Mouse (Mus musculus) liver, adult 2 months (tissue): ENCODE data around the gene Paqr4. TPM values are rescaled to one million over a fixed set of nuclear protein-coding genes. Genes with fewer than 3 reads are reported as not detected.

ENCODE experiments used
- DNase-seq: peaks from one replicate; pipeline ENCODE4 v3.0.0-alpha.2; 2011; ENCODE audit warnings: low read depth, low spot score; ENCODE audit errors: extremely low read depth
- H3K27ac ChIP-seq: fragments of 200-500 bp; replicated peaks from 2 replicates; pipeline ENCODE4 v1.5.1; 2012; ENCODE audit warnings: low read depth, mild to moderate bottlenecking, control low read depth, inconsistent platforms, low read length; ENCODE audit not compliant: insufficient read depth
- H3K27me3 ChIP-seq: fragments of 200-500 bp; 2 replicates; pipeline ENCODE4 v1.6.1; 2012; ENCODE audit warnings: mild to moderate bottlenecking, moderate library complexity, low read length, inconsistent platforms; ENCODE audit not compliant: control insufficient read depth, insufficient read depth
- H3K36me3 ChIP-seq: fragments of 200-500 bp; 2 replicates; pipeline ENCODE4 v1.6.1; 2012; ENCODE audit warnings: low read length, inconsistent platforms; ENCODE audit not compliant: control insufficient read depth, insufficient read depth
- H3K4me1 ChIP-seq: fragments of 200-500 bp; 2 replicates; pipeline ENCODE4 v1.6.1; 2011; ENCODE audit warnings: low read length; ENCODE audit not compliant: control insufficient read depth, insufficient read depth
- H3K4me3 ChIP-seq: fragments of 200-500 bp; 2 replicates; pipeline ENCODE4 v1.5.1; 2011; ENCODE audit warnings: low read depth, mild to moderate bottlenecking, control low read depth, low read length, moderate library complexity; ENCODE audit not compliant: insufficient read depth
- H3K79me2 ChIP-seq: fragments of 200-500 bp; 2 replicates; pipeline ENCODE4 v1.6.1; 2012; ENCODE audit warnings: inconsistent platforms, mild to moderate bottlenecking, low read length, moderate library complexity; ENCODE audit not compliant: control insufficient read depth, insufficient read depth
- H3K9ac ChIP-seq: fragments of 200-500 bp; 2 replicates; pipeline ENCODE4 v1.6.1; 2012; ENCODE audit warnings: low read depth, mild to moderate bottlenecking, control low read depth, inconsistent platforms, low read length
- CTCF ChIP-seq: fragments of 200-500 bp; IDR thresholded peaks from 2 replicates; pipeline ENCODE4 v1.5.1; 2011; ENCODE audit warnings: low read depth, low read length, control low read depth
- POLR2A ChIP-seq: fragments of 200-500 bp; IDR thresholded peaks from 2 replicates; pipeline ENCODE4 v1.6.1; 2011; ENCODE audit warnings: low read length, control low read depth; ENCODE audit not compliant: insufficient read depth; ENCODE audit errors: extremely low read depth
- WGBS: fragments of 180-500 bp; shearing (Covaris S2); methylation state at CpG from one replicate; pipeline ENCODE4 v1.1.7; 2018; 5-methylcytosine and 5-hydroxymethylcytosine counted together
- polyA plus RNA-seq: library from polyadenylated mRNA; depleted of rRNA; stranded (reverse); fragments of >200 nt; gene quantifications from 2 replicates; pipeline ENCODE4 v1.2.3, GENCODE M21; 2012; rRNA removed
- total RNA-seq: library from RNA; depleted of rRNA; stranded (reverse); fragments of >200 nt; gene quantifications from 2 replicates; pipeline ENCODE4 v1.2.3, GENCODE M21; 2014; rRNA removed

Gene Paqr4
- total and polyA plus RNA-seq, 2 experiments: 1.6 to 3.7 TPM

- Histone ChIP-seq H3K9ac (no peak overlapping the region), H3K4me3 (no peak overlapping the region), H3K79me2 (no peaks in the 10 kb centered on the region), H3K27me3 (0 out of 2 replicates have a peak, but pooled peaks cover 2% of the 10 kb centered on the region), H3K4me1 (no peaks in the 10 kb centered on the region), H3K27ac (no peak overlapping the region), H3K36me3 (no peaks in the 10 kb centered on the region)
- TF ChIP-seq CTCF (no peak), POLR2A (no peak)
- DNase-seq: no peak
- WGBS: 73% methylated on average over 1 of the region's 1 CpGs
These were observed 46.2 kb downstream of the Paqr4 start for GRCm38 (mm10) chr17:23694491-23694890.

Other genes starting within 250 kb of the Paqr4 start
- gene Zfp213, start 176.6 kb downstream of the Paqr4 start, total RNA-seq: 4.5 and 4.8 TPM in 2 replicates
- gene Zfp213, start 176.6 kb downstream of the Paqr4 start, polyA plus RNA-seq: 7.6 and 10.7 TPM in 2 replicates
- 1.3 and 2.0 TPM in 2 replicates for gene Zfp13, start 141.4 kb downstream of the Paqr4 start, total RNA-seq
- gene Zfp13, start 141.4 kb downstream of the Paqr4 start, polyA plus RNA-seq: 2.2 and 3.2 TPM in 2 replicates
- not detected in 2 replicates for gene Zscan10, start 140.0 kb downstream of the Paqr4 start, total RNA-seq
- gene Zscan10, start 140.0 kb downstream of the Paqr4 start, polyA plus RNA-seq: not detected in 2 replicates
- under 0.01 TPM in 1 of 2 replicates, not detected in the other for gene Mmp25, start 95.6 kb downstream of the Paqr4 start, total RNA-seq
- 0.06 and 0.10 TPM in 2 replicates for gene Mmp25, start 95.6 kb downstream of the Paqr4 start, polyA plus RNA-seq
- 0.09 TPM in 1 of 2 replicates, not detected in the other for gene Bicdl2, start 80.4 kb downstream of the Paqr4 start, total RNA-seq
- gene Bicdl2, start 80.4 kb downstream of the Paqr4 start, polyA plus RNA-seq: 0.05 TPM in 1 of 2 replicates, not detected in the other
- 9.3 and 11.5 TPM in 2 replicates for gene Hcfc1r1, start 67.3 kb downstream of the Paqr4 start, total RNA-seq
- gene Hcfc1r1, start 67.3 kb downstream of the Paqr4 start, polyA plus RNA-seq: 142 and 189 TPM in 2 replicates
- 6.0 and 6.8 TPM in 2 replicates for gene Thoc6, start 67.0 kb downstream of the Paqr4 start, total RNA-seq
- gene Thoc6, start 67.0 kb downstream of the Paqr4 start, polyA plus RNA-seq: 10.2 and 10.3 TPM in 2 replicates
- 4.0 TPM in 2 replicates for gene Tnfrsf12a, start 63.4 kb downstream of the Paqr4 start, total RNA-seq
- gene Tnfrsf12a, start 63.4 kb downstream of the Paqr4 start, polyA plus RNA-seq: 6.0 and 7.1 TPM in 2 replicates
- gene Cldn6, start 61.6 kb downstream of the Paqr4 start, total RNA-seq: not detected in 2 replicates
- gene Cldn6, start 61.6 kb downstream of the Paqr4 start, polyA plus RNA-seq: 0.46 and 0.54 TPM in 2 replicates
- gene Cldn9, start 56.8 kb downstream of the Paqr4 start, total RNA-seq: not detected in 2 replicates
- gene Cldn9, start 56.8 kb downstream of the Paqr4 start, polyA plus RNA-seq: not detected in 2 replicates
- gene 1520401A03Rik, start 18.1 kb downstream of the Paqr4 start, total RNA-seq: under 0.01 TPM in 1 of 2 replicates, not detected in the other
- gene 1520401A03Rik, start 18.1 kb downstream of the Paqr4 start, polyA plus RNA-seq: not detected in 2 replicates
- 0.18 and 1.0 TPM in 2 replicates for gene Pkmyt1, start 14.5 kb downstream of the Paqr4 start, total RNA-seq
- 1.6 and 2.6 TPM in 2 replicates for gene Pkmyt1, start 14.5 kb downstream of the Paqr4 start, polyA plus RNA-seq
- not detected in 2 replicates for gene Kremen2, start 5.0 kb upstream of the Paqr4 start, total RNA-seq
- gene Kremen2, start 5.0 kb upstream of the Paqr4 start, polyA plus RNA-seq: 0.06 TPM in 1 of 2 replicates, not detected in the other
- 11.1 and 12.6 TPM in 2 replicates for gene Flywch1, start 30.7 kb upstream of the Paqr4 start, total RNA-seq
- 13.8 and 14.2 TPM in 2 replicates for gene Flywch1, start 30.7 kb upstream of the Paqr4 start, polyA plus RNA-seq
- 1.5 and 1.8 TPM in 2 replicates for gene Flywch2, start 45.2 kb upstream of the Paqr4 start, total RNA-seq
- gene Flywch2, start 45.2 kb upstream of the Paqr4 start, polyA plus RNA-seq: 1.5 and 2.6 TPM in 2 replicates
- gene Srrm2, start 49.7 kb upstream of the Paqr4 start, total RNA-seq: 33.0 and 46.5 TPM in 2 replicates
- gene Srrm2, start 49.7 kb upstream of the Paqr4 start, polyA plus RNA-seq: 177 and 316 TPM in 2 replicates
- 153 and 187 TPM in 2 replicates for gene Elob, start 88.3 kb upstream of the Paqr4 start, total RNA-seq
- gene Elob, start 88.3 kb upstream of the Paqr4 start, polyA plus RNA-seq: 276 and 336 TPM in 2 replicates
- gene Prss33, start 95.2 kb upstream of the Paqr4 start, total RNA-seq: not detected in 2 replicates
- not detected in 2 replicates for gene Prss33, start 95.2 kb upstream of the Paqr4 start, polyA plus RNA-seq
- gene Prss32, start 103.0 kb upstream of the Paqr4 start, total RNA-seq: not detected in 2 replicates
- 0.24 and 0.45 TPM in 2 replicates for gene Prss32, start 103.0 kb upstream of the Paqr4 start, polyA plus RNA-seq
- 0.13 TPM in 1 of 2 replicates, not detected in the other for gene Prss41, start 103.3 kb upstream of the Paqr4 start, total RNA-seq
- gene Prss41, start 103.3 kb upstream of the Paqr4 start, polyA plus RNA-seq: 0.05 and 0.16 TPM in 2 replicates
- not detected in 2 replicates for gene Prss21, start 127.2 kb upstream of the Paqr4 start, total RNA-seq
- gene Prss21, start 127.2 kb upstream of the Paqr4 start, polyA plus RNA-seq: not detected in 2 replicates
- not detected in 2 replicates for gene Dcpp1, start 140.0 kb upstream of the Paqr4 start, total RNA-seq
- gene Dcpp1, start 140.0 kb upstream of the Paqr4 start, polyA plus RNA-seq: not detected in 2 replicates
- gene Dcpp2, start 140.0 kb upstream of the Paqr4 start, total RNA-seq: not detected in 2 replicates
- gene Dcpp2, start 140.0 kb upstream of the Paqr4 start, polyA plus RNA-seq: not detected in 2 replicates
- not detected in 2 replicates for gene Dcpp3, start 176.6 kb upstream of the Paqr4 start, total RNA-seq
- gene Dcpp3, start 176.6 kb upstream of the Paqr4 start, polyA plus RNA-seq: not detected in 2 replicates
- gene Sbp, start 200.8 kb upstream of the Paqr4 start, total RNA-seq: not detected in 2 replicates
- not detected in 2 replicates for gene Sbp, start 200.8 kb upstream of the Paqr4 start, polyA plus RNA-seq
- not detected in 2 replicates for gene Sbpl, start 214.4 kb upstream of the Paqr4 start, total RNA-seq
- gene Sbpl, start 214.4 kb upstream of the Paqr4 start, polyA plus RNA-seq: not detected in 2 replicates
- 0.13 and 0.18 TPM in 2 replicates for gene Prss30, start 239.7 kb upstream of the Paqr4 start, total RNA-seq
- 0.16 TPM in 2 replicates for gene Prss30, start 239.7 kb upstream of the Paqr4 start, polyA plus RNA-seq